Mouse (Mus musculus): Measurements from ENCODE around the gene Olfr646. TPM values are rescaled to one million over a fixed set of nuclear protein-coding genes. Genes with fewer than 3 reads are reported as not detected.

Olfr646 gene
- total RNA-seq (2014; rRNA removed): not detected in 2 replicates
- polyA plus RNA-seq (2015; fragmentation: Nextera tagmentation; extraction: Ambion mirVana): not detected in 2 replicates

DNA sequence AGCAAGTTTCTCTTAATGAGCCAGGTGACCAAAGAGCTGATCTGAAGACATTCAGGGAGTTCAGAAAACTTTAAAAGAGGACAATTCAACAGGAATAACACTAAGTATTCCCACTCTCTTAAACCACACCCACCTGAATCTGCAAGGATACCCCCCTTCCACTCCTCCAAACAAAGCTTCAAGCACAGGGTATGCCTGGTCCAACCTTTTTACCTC lies at the start of gene Olfr646:
Gene Olfr646 (plus strand): TSS at position 117 of the 216 bp plus-strand sequence.
- DNase-seq (ENCODE audit: low spot score) (no peak), ATAC-seq (no peak)
- TF ChIP-seq CTCF (IDR thresholded peaks at IDR 0.05; ENCODE audit: low read depth): no peak
- no peaks in the 10 kb centered on the region for H3K9me3 ChIP-seq (ENCODE audit: low read length)
- H3K4me3 ChIP-seq (ENCODE audit: low read length): no peak within 1 kb of the TSS
- H3K27me3 ChIP-seq (ENCODE audit: insufficient read depth, low read length): no peaks in the 10 kb centered on the region
- no peak within 1 kb of the TSS for H3K9ac ChIP-seq (replicated peaks; ENCODE audit: low read length)
- H3K27ac ChIP-seq: no peak within 1 kb of the TSS
- no peaks in the 10 kb centered on the region for H3K36me3 ChIP-seq (ENCODE audit: insufficient read depth, low read length)
- no peaks in the 10 kb centered on the region for H3K4me1 ChIP-seq (ENCODE audit: insufficient read depth, low read length)
- H3K4me2 ChIP-seq (ENCODE audit: low read depth, low read length): no peak within 1 kb of the TSS

DNA sequence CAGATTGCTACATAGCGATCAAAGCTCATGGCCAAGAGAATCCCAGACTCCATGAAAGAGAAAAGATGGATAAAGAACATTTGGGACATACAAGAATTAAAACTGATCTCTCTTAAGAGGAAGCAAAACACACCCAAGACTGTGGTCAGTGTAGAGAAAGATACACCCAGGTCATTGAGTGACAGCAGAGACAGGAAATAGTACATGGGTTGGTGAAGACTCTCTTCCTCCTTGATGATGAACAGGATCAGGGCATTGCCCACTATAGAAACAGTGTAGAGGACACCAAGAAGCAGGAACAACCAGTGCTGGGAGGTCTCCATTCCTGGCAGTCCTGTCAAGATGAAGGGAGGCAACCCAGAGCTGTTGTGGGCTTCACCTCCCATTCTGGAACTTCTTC lies 45.5 kb upstream of the Olfr646 start:
- no peak overlapping the region for H3K4me2 ChIP-seq (ENCODE audit: low read depth, low read length)
- 92% methylated on average over 1 of the region's 1 CpGs for WGBS
- DNase-seq (ENCODE audit: low spot score) (no peak), ATAC-seq (no peak)
- H3K27me3 ChIP-seq (ENCODE audit: insufficient read depth, low read length): no peaks in the 10 kb centered on the region
- no peaks in the 10 kb centered on the region for H3K4me1 ChIP-seq (ENCODE audit: insufficient read depth, low read length)
- H3K27ac ChIP-seq: no peak overlapping the region
- TF ChIP-seq CTCF (IDR thresholded peaks at IDR 0.05; ENCODE audit: low read depth): no peak
- H3K4me3 ChIP-seq (ENCODE audit: low read length): no peak overlapping the region
- H3K9ac ChIP-seq (replicated peaks; ENCODE audit: low read length): no peak overlapping the region
- H3K36me3 ChIP-seq (ENCODE audit: insufficient read depth, low read length): no peaks in the 10 kb centered on the region
- no peaks in the 10 kb centered on the region for H3K9me3 ChIP-seq (ENCODE audit: low read length)

DNA sequence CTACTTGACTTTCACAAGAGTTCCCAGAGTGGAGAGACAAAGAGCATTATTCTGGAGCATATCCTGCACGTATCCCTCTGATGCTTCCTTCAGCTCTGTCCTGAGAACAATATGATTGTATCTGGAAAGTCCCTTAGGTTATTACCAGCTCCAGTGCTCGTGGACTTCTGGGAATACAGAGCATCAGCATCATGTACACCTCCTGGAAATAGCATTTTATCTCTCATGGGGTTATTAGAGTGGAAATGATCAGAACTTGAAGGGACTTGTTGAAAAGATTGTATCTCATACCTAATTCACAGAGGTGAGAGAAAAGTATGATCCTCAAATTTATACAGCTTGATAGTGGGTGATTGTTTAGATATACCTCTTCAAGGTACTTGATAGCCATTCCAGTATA lies 43.3 kb upstream of the Olfr646 start, which contains the start of gene 4930516K23Rik:
Gene 4930516K23Rik (minus strand): TSS at position 101 of the 400 bp plus-strand sequence.
- Histone ChIP-seq H3K9ac (replicated peaks; ENCODE audit: low read length) (no peak within 1 kb of the TSS), H3K36me3 (ENCODE audit: insufficient read depth, low read length) (no peaks in the 10 kb centered on the region), H3K4me2 (ENCODE audit: low read depth, low read length) (no peak within 1 kb of the TSS), H3K4me1 (ENCODE audit: insufficient read depth, low read length) (no peaks in the 10 kb centered on the region), H3K27ac (no peak within 1 kb of the TSS), H3K4me3 (ENCODE audit: low read length) (no peak within 1 kb of the TSS), H3K9me3 (ENCODE audit: low read length) (no peaks in the 10 kb centered on the region), H3K27me3 (ENCODE audit: insufficient read depth, low read length) (no peaks in the 10 kb centered on the region)
- no peak for TF ChIP-seq CTCF (IDR thresholded peaks at IDR 0.05; ENCODE audit: low read depth)
- DNase-seq (ENCODE audit: low spot score): no peak
- ATAC-seq: no peak
- WGBS: 36% methylated on average over 2 of the region's 2 CpGs

DNA sequence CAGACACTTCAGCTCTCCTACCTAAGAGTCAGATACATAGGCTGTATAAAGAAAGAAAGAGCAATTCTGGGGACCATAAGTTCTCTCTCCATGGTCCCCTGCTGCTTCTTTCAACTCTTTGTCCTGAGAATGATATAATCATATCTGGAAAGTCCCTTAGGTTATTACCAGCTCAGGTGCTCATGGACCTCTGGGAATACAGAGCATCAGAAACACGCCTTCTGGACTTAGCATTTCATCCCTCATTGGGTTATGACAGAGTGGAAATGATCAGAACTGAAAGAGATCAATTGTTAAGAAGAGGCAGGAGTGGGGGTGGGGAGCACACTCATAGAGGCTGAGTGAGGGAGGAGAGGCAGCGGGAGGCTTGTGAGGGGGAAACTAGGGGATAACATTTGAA lies 32.9 kb upstream of the Olfr646 start, which contains the start of gene Olfr644:
Gene Olfr644 (minus strand): TSS at position 101 of the 400 bp plus-strand sequence.
- Histone ChIP-seq H3K9ac (replicated peaks; ENCODE audit: low read length) (no peak within 1 kb of the TSS), H3K4me2 (ENCODE audit: low read depth, low read length) (no peak within 1 kb of the TSS), H3K4me3 (ENCODE audit: low read length) (no peak within 1 kb of the TSS), H3K4me1 (ENCODE audit: insufficient read depth, low read length) (no peaks in the 10 kb centered on the region), H3K9me3 (ENCODE audit: low read length) (no peaks in the 10 kb centered on the region), H3K27me3 (ENCODE audit: insufficient read depth, low read length) (no peaks in the 10 kb centered on the region), H3K27ac (no peak within 1 kb of the TSS), H3K36me3 (ENCODE audit: insufficient read depth, low read length) (no peaks in the 10 kb centered on the region)
- no peak for DNase-seq (ENCODE audit: low spot score)
- no peak for ATAC-seq
- no peak for TF ChIP-seq CTCF (IDR thresholded peaks at IDR 0.05; ENCODE audit: low read depth)
- 82% methylated on average over 2 of the region's 2 CpGs for WGBS

DNA sequence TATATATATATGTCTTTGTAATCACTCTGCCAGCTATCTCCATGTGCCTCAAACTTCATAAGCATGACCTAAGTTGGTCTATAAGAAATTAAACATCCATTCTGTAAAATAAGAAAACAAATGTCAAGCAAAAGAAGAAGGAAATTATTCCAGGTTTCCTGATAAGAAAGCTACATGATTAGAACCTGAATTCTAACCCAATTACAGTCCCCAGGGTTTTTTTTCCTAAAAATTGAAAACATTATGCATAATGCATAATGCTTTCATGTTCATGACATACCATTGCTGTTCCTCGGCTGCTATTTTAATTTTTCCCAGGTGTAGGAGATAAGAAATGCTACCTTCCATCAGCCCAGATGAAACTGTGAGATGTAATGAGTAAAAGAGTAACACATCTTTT lies 19.3 kb upstream of the Olfr646 start, which contains the start of gene Olfr645:
Gene Olfr645 (minus strand): TSS at position 101 of the 400 bp plus-strand sequence.
- no peaks in the 10 kb centered on the region for H3K4me1 ChIP-seq (ENCODE audit: insufficient read depth, low read length)
- no peak for TF ChIP-seq CTCF (IDR thresholded peaks at IDR 0.05; ENCODE audit: low read depth)
- no peaks in the 10 kb centered on the region for H3K27me3 ChIP-seq (ENCODE audit: insufficient read depth, low read length)
- H3K27ac ChIP-seq: no peak within 1 kb of the TSS
- no peaks in the 10 kb centered on the region for H3K36me3 ChIP-seq (ENCODE audit: insufficient read depth, low read length)
- no peaks in the 10 kb centered on the region for H3K9me3 ChIP-seq (ENCODE audit: low read length)
- WGBS: 72% methylated on average over 1 of the region's 1 CpGs
- no peak within 1 kb of the TSS for H3K4me2 ChIP-seq (ENCODE audit: low read depth, low read length)
- H3K4me3 ChIP-seq (ENCODE audit: low read length): no peak within 1 kb of the TSS
- H3K9ac ChIP-seq (replicated peaks; ENCODE audit: low read length): no peak within 1 kb of the TSS
- no peak for ATAC-seq
- DNase-seq (ENCODE audit: low spot score): no peak

DNA sequence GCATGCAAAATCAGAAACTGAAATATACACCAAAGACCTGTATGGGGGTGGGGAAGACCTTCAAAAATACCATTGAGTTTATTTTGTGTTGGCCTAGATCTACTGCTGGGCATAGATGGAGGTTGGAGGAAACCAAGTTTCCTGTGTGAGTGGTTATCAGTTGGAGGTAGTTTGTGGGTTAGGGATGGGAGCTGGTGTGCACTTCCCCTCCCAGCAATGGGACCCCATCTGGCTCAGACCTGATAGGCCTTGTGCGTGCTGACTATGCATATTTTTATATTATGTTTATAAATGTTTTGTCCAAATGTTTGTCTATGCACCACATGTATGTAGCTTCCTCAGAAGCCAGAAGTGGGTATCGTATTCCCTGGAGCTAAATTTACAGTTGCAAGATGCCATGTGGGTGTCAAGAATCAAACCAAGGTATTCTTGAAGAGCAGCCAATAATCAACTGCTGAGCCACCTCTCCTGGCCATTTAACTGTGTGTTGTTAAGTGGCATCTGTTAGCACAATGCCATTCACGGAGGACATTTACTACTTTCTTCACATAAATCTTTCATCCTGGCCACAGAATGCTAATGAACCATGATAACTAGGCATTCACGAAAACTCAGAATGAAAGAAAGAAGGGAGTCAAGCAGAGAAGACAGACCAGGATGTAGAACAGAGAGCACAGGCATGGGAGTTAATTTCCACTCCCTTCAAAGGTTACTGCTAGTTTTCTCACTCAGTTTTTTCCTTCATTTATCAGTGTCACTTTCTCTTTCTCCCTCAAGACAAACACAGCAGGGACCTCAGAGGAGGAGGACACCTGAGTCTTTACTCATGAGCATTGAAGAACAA lies 538 bp upstream of the Olfr646 start:
- ATAC-seq: no peak

DNA sequence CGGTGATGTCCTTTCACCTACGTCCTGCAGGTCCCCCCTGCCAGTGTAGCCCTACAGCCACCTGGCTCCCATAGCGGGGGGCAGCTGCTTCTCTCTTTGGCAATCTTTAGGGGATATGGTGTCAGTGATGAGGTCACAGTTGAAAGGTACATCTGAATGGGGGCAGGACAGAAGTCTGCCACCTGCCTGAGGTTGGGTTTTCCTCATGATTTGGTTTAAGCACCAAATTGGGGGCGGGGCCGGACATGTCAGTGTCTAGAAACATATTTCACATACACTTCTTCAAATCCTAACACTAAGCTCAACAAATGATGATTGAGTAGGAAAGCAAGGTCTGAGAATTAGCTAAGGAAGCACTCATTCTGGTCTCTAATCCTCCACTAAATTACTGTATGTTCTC lies 25.1 kb downstream of the Olfr646 start, which contains the start of gene Ubqln5:
Gene Ubqln5 (minus strand): TSS at position 101 of the 400 bp plus-strand sequence.
- Histone ChIP-seq H3K9ac (replicated peaks; ENCODE audit: low read length) (no peak within 1 kb of the TSS), H3K9me3 (ENCODE audit: low read length) (0 out of 2 replicates have a peak, but pooled peaks cover 3% of the 10 kb centered on the region), H3K27me3 (ENCODE audit: insufficient read depth, low read length) (no peaks in the 10 kb centered on the region), H3K27ac (no peak within 1 kb of the TSS), H3K4me2 (ENCODE audit: low read depth, low read length) (no peak within 1 kb of the TSS), H3K36me3 (ENCODE audit: insufficient read depth, low read length) (no peaks in the 10 kb centered on the region), H3K4me3 (ENCODE audit: low read length) (no peak within 1 kb of the TSS), H3K4me1 (ENCODE audit: insufficient read depth, low read length) (no peaks in the 10 kb centered on the region)
- ATAC-seq: no peak
- DNase-seq (ENCODE audit: low spot score): no peak
- TF ChIP-seq CTCF (IDR thresholded peaks at IDR 0.05; ENCODE audit: low read depth): no peak
- WGBS: 89% methylated on average over 5 of the region's 5 CpGs

More for the DNA sequence above, 538 bp upstream of the Olfr646 start:
- H3K27ac ChIP-seq: no peak overlapping the region
- no peaks in the 10 kb centered on the region for H3K9me3 ChIP-seq (ENCODE audit: low read length)
- TF ChIP-seq CTCF (IDR thresholded peaks at IDR 0.05; ENCODE audit: low read depth): no peak
- no peaks in the 10 kb centered on the region for H3K36me3 ChIP-seq (ENCODE audit: insufficient read depth, low read length)
- H3K27me3 ChIP-seq (ENCODE audit: insufficient read depth, low read length): no peaks in the 10 kb centered on the region
- H3K9ac ChIP-seq (replicated peaks; ENCODE audit: low read length): no peak overlapping the region
- no peaks in the 10 kb centered on the region for H3K4me1 ChIP-seq (ENCODE audit: insufficient read depth, low read length)
- no peak overlapping the region for H3K4me3 ChIP-seq (ENCODE audit: low read length)
- WGBS: 48% methylated on average over 4 of the region's 4 CpGs
- DNase-seq (ENCODE audit: low spot score): no peak
- H3K4me2 ChIP-seq (ENCODE audit: low read depth, low read length): no peak overlapping the region

Measured in hindbrain, postnatal 0 days (tissue).